Mouse (Mus musculus) adrenal gland, adult 18-20 months (tissue): ENCODE measurements around the gene 1700021F07Rik. TPM values are rescaled to one million over a fixed set of nuclear protein-coding genes. Genes with fewer than 3 reads are reported as not detected.

ENCODE experiments used
- DNase-seq, 2 experiments: peaks; one replicate each; pipeline ENCODE4 v3.0.0; 2021 to 2022; ENCODE audit warnings: low spot score in 2 of 2
- total RNA-seq, 2 experiments: library from RNA; stranded (reverse); gene quantifications; 1 replicate in 1 of 2; 2 replicates in 1 of 2; pipeline ENCODE4 v1.2.3; 2021

1700021F07Rik gene
- total RNA-seq, 2 experiments from 2014 or later, result not detected

DNA sequence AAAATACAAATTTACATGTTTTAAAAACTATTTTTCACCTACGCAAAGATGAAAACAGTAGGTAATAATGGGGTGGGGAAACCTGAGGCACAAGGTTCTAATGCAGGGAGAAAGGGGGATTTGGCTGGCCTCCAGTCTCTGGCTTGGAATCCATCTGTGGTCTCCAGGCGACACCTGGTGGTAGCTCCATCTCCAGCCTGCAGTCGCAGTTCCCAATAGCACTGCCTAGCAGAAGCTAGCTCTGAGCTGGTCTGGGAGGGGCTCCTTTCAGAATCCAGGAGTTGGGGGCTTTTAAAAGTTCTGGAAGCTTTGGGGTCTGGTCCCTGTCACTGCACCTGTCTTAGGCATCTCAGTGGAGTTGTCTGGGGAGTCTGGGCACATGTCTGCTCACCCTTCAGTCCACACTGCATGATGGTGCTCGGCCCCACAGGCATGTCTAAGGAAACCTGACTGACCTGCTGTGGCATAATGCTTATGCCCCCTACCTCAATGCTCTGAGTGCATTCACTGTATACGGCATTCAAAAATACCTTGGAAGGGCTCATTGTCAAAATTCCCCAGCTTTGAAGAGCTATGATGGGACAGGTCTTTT lies 39.6 kb downstream of the 1700021F07Rik start:
- DNase-seq, result peak; percentile 57 to 62

GRCm38 (mm10) chr2:173563336-173563735 lies 41.0 kb downstream of the 1700021F07Rik start:
- no peak for DNase-seq

- no peak for DNase-seq
Observed at GRCm38 (mm10) chr2:173564179-173564578, 41.8 kb downstream of the 1700021F07Rik start.

Other genes with a start within 250 kb of the 1700021F07Rik start
- gene Pmepa1, start 246.1 kb upstream of the 1700021F07Rik start, total RNA-seq, result 10 to 100 TPM; 39.1 to 86.4 TPM
- not detected for gene Ankrd60, start 55.8 kb downstream of the 1700021F07Rik start, total RNA-seq
- 10 to 100 TPM; 28.0 to 38.0 TPM for gene Rab22a, start 137.2 kb downstream of the 1700021F07Rik start, total RNA-seq
- not detected for gene 1700010B08Rik, start 196.8 kb downstream of the 1700021F07Rik start, total RNA-seq
- gene Vapb, start 214.9 kb downstream of the 1700021F07Rik start, total RNA-seq, result 100 to 1,000 TPM; 162 to 176 TPM